Mouse (Mus musculus): ENCODE measurements around the gene Nadsyn1. TPM values are rescaled to one million over a fixed set of nuclear protein-coding genes. Genes with fewer than 3 reads are reported as not detected.

The Nadsyn1 gene
- total RNA-seq, 2 experiments from 2014 or later, result 11.8 to 12.6 TPM

DNA sequence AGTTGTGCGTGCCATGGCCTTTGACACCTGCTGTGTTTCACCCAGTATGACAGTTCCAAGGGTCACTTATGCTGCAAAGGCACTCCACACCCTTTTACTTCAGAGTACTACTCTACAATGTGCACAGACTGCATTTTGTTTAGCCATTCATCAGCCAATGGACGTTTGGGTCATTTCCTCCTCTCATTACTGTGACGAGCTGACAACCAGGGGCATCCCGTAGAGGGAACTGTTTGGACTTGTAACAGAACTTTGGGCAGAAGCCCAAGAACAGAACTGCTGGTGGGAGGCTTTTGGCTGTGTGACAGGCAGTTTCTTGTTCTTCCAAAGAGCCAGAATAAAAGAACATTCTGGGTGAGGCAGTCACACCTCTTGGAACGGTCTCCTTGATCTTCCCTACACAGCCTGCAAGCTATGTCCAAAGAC lies 17.4 kb downstream of the Nadsyn1 start:
- DNase-seq, result no peak

DNA sequence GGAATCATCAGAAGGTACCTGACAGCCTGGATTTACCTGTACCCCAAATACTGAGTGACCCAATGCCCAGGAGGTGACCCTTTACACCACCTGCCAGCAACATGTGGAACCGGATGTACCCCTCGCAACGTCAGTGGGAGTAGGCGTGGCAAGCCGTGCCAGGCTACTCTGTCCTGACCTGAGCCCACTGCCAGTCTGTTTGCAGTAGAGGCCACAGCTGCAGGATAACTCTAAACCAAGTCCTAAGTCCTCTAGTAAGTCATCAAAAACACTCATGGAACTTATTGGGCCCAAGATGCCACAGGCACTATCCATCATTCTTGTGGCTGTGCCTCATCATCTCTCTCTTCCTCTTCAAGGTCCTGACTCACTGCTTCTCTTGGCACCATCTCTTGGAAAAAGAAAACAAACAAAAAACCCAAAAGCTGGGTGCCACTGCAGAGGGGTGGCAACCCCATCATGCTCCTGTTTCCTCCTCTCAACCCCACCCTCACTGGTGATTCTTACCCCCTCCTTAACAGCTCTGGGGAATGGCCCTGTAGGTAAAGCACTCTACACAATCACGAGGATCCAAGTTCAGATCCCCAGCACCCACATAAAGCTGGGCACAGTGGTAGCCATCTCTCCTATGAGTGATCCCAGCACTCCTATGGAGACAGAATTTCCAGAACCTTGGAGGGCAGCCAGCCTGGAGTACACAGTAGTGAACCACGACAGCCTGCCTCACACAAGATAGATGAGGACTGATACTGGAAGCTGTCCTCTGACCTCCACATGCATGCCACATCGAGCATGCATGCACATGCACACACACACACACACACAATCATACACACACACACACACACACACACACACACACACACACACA lies 21.2 kb downstream of the Nadsyn1 start:
- DNase-seq, result peak in 1 of 2 experiments; percentile 55

DNA sequence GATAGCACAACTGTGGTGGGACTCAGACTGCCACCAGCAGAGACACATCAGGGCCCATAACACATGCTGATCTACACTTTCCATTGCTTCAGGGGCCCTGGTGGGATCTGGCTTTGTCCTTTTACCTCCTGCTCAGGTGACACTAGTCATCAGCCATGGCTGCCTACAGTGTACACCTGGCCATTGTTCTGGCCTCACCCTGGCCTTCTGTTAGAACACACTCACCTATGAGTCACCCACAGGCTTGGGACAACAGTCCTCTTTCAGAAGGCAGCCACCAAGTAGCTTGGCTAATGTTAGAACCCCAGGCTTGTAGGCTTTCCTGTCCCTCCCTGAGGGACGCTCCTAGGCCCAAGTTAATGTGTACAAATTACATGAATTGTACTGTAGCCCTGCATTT lies 21.9 kb downstream of the Nadsyn1 start:
- no peak for DNase-seq

DNA sequence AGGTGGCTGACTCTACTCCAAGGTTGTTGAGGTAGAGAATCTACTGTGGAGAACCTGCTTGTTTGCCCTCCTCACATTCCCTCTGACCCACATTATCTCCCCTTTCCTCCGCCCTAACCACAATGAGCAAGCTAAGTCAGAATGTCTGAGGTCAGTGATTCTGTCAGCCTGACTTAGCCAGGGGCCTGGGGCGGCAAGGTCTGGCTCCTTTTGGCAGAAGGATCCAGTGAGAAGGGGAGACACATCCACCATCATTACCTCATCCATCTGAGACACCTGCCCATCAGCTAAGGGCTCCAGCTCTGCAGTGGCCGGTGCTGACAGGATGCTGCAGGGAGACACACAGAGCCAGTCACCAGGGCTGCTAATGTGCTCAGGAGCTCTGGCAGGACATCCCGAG lies 23.9 kb downstream of the Nadsyn1 start:
- DNase-seq, result no peak

DNA sequence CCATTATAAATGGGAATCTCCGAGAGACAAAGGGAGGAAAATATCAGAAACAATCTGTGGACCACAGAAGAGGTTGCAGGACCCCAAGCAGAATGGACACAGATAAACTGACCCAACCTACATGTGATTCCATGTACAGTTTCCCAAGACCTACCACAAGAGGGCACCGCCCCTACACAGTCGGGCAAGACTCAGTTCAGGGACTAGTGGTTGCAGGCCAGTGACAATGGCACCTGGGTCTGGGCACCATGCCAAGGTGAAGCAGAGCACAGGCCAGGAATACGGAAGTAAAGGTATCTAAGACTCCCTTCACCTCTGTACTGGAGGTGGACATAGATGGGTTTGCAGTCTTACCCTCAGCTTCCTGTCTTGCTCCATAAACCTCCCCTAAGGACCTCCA lies 29.5 kb downstream of the Nadsyn1 start:
- DNase-seq, result peak; percentile 63 to 73

DNA sequence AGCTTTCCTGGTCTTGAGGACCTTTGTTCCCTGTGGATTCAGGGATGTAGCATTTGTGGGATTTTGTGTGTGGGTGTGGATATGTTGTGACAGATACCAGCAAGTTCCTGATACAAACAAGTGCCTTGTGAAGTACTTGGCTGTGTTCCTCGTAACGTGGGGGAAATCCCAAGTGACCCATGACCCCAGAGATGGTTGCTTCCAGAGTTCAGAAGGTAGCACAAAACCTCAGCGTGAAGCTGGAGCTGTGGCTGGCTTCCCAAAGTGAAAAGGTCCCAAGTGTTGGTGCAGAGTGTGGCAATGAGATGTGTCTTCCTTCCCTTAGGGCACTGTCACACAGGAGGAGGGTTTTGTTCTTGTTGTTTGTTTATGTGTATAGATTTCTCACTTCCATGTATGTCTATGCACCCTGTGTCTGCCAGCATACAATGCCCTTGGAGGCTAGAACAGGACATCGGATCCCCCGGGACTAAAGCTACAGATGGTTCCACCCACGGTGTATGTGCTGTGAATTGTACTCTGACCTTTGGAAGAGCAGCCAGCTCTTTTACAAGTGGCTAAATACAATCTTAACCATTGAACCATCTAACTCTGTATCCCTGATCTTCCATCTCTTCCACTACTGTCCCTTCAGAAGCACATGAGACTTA lies 30.2 kb downstream of the Nadsyn1 start:
- no peak for DNase-seq

DNA sequence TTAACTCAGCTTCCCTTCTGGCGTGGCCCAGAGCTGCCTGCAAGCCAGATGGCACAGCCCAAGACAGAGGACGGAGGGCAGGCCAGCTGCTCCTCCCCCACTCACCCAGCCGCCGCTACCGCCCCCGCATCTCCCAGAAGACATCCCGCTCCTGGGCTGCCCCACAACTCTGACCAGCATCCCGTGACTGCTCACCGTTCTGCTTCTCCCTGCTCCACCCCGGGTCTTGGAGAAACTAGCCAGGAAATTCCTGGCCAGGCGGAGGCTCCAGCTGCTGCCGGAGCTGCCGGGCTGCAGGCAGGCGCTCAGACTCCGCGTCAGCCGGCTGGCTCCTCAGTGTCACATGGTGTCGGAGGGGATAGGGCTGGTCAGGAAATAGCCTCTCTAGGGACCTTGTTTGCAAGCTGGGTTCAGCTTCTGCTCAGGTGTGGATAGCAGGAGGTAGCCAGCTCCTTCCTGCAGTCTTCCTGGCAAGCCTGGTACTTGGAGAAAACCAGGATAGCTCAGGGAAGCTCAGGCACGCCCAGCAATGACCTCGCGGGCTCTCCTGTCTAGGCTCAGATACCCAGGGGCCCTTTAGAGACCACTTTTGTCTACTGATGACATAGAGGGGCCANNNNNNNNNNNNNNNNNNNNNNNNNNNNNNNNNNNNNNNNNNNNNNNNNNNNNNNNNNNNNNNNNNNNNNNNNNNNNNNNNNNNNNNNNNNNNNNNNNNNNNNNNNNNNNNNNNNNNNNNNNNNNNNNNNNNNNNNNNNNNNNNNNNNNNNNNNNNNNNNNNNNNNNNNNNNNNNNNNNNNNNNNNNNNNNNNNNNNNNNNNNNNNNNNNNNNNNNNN lies 38.4 kb downstream of the Nadsyn1 start, which contains the start of gene Mrgpre:
Gene Mrgpre (minus strand): TSS at position 505 of the 834 bp plus-strand sequence.
- DNase-seq, result peak; percentile 77 to 80

DNA sequence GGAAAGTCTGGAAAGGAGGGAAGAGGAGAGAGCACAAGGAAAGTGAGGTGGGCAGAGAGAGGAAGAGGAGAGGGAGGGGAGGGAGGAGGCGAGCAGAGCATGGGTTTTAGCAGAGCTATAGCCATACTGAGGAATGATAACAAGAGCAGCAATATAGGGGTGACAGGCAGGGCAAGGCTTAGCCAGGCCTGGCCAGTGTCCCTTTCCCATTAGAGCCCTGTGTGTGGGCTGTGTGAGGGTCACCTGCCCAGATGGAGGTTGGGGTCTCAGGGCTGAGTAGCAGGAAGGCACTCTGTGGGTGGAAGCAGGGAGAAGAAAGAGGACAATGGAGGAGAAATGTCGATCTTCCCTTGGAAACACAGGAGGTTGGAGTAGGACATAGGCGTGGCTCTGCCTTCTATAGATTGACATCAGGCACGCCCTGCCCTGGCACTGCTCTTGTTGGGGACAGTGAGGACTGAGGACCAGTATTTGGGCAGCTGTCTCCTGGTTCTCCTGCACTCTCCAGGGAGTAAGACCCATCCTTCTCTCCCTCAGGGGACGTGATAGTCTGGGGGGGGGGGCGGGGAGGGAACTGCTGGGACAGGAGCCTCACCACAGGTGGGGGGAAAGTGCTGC lies 39.2 kb downstream of the Nadsyn1 start:
- no peak for DNase-seq

DNA sequence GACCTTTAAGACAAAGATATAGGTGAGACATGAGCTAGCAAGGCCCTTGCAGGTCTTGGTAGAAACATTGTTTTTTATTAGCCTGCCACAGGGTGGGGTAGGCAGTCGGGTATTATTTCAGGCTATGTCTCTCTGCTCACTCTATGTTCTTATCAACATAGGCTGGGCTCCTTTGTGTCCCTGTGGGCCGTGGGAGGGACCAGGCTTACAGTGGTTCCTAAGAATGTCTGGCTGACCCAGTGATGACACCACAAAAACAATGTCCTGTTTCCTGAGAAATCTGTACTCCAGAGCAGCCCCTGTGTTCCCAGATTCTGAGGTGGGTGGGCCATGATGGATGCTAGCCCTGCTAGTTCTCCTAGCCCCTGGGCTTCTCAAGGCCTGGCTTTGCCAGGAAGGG lies 45.3 kb downstream of the Nadsyn1 start:
- DNase-seq, result no peak

DNA sequence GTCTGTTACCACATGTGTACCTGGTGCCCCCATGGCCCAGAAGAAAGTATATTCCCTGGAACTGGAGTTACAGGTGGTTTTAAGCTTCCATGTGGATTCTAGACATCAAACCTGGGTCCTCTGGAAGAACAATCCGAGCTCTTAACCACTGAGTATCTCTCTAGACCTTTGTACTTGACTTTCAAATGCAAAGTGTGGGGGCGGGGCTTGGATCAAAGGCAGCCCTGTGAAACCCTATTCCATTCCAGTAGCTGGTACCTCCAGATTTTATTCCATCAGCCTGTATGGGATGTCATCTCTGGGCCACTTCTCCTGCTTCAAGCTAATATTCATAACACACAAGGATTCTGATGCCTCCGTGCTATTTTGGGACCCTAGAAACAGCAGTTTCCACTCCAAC lies 46.5 kb downstream of the Nadsyn1 start:
- DNase-seq, result no peak

DNA sequence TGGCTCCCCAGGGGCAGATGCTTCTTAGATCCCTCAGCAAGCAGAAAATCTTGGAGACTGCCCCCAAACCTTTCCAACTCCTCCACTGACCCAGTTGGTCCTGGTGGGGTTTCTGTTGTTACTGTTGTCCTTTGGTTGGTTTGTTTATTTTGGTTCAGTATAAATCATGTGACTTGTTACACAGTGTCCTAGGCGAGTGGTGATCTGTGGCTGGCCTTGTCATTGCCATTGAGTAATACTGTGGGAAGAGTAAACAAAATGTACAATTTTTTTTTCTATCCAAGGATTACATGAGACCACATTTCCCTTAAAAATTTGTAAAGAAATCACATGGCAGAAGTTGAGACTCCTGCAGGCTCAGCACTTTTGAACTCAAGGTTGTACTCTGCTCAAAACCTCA lies 53.2 kb downstream of the Nadsyn1 start:
- no peak for DNase-seq

DNA sequence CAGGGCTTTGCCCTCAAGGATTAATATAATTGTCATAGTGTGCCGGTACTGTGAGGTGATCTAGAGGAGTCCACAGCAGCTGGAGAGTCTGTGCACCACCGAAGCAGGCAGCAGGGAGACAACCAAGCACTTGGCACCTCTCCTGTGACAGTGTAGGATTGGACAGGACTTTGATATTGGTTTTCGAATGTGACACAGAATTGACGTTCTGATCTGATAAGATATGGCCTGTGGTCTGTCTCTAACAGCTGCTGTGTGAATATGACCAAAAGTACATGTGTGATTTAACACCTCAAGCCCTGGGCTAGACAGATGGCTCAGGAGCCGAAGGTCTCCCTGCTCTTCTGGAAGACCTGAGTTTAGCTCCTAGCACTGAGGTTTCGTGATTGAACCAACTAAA lies 54.4 kb downstream of the Nadsyn1 start:
- DNase-seq, result no peak

DNA sequence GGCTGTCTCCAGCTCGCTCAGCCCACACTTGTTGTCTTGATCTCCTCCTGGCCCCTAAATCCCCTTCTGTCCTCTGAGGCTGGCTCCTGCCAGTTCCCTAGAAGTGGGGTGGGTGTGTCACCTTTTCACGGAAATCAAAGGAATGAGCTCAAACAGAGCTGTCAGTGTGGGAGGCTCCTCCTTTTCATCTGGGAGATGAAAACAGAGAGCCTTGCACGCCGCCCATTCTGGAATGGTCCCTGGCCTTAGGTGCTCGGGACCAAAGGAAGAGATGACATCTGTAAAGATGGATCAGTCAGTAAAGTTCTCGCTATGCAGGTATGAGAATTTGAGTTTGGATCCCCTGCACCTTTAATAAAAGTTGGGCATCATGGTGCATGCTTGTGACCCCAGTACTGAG lies 55.8 kb downstream of the Nadsyn1 start, which contains the start of gene Mrgprg:
Gene Mrgprg (minus strand): TSS at position 101 of the 400 bp plus-strand sequence.
- no peak for DNase-seq

DNA sequence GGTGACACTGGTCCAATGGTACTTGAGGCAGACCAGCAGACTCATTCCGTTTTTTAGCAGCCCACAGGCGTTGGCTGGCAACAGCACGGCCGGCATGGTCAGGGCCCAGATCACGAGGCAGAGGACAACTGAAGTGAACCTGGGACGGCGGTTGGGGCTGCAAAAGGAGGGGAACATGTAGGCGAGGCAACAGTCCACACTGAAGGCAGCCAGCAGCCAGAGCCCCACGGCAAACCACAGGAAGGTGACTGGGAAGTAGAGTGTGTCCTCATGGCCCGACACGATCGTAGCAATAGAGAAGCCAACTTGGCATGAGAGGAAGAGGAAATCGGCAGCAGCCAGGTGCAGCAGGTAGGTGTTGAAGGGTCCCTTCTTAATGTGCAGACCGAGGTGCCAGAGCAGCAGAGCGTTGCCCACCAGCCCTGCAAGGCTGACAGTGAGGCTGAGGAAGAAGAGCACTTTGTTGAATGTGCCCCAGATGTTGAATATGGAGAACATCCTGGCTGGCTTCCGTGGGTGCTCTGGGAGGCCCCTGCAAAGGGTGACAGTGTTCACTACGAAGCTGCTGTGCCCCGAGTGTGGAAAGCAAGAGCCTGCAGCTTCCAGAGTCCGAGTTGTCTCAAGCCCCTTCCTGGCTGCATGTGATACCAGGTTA lies 57.6 kb downstream of the Nadsyn1 start:
- no peak for DNase-seq

DNA sequence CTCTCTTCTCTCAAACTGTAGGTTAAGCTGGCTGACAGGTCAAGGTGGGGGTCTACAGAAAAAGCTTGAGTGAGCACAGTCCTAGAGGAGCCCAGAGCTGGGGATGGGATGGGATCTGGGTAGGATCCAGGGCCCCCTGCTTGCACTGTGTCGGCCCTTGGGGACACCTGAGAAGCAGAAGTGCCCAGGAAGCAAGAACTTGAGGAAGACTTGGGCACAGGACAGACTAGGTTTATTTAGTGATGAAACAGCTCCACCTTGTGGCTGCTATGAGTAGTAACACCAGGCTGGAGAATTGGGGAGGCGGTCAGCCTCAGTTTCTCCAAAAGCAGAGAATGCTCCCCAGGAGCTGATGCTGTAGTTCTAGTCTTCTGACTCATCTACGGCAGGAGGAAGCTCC lies 58.9 kb downstream of the Nadsyn1 start:
- no peak for DNase-seq

DNA sequence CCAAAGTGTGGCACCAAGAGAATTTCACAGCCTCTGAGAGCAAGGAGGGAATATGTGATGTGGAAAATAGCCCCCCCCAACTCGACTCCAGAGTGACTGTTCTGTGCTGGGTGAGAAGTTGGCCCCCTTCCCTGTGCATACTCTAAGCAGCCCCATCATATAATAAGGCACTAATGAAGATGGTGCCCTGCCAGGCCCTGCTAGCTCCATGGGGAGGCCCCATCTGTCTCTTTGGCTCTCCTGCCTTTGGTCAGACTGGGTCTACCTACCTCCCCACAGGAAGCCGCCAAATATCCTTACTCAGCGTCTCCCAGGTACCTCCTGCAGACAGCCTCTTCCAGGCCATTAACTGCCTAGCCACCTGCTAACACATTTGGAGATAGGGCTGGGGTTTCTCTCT lies 63.7 kb downstream of the Nadsyn1 start:
- no peak for DNase-seq

DNA sequence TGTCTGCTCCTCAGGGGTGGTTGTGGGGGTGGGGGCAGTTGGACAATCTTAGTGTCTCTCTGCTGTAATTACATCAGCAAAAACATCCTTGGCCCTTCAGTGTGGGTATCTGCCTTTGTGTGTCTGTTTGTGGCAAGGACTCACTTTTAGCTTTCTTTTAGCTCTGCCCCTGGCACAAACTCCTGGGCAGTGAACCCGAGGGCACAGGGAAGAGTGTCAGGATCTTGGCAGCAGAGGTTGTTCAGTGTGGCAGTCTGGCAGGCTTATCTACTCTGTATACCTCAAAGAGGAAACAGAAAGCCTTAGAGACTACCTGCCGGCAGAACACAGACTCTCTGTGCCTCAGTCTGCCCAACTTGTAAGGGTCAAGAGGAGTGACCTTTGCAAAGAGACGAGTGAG lies 65.0 kb downstream of the Nadsyn1 start:
- no peak for DNase-seq

DNA sequence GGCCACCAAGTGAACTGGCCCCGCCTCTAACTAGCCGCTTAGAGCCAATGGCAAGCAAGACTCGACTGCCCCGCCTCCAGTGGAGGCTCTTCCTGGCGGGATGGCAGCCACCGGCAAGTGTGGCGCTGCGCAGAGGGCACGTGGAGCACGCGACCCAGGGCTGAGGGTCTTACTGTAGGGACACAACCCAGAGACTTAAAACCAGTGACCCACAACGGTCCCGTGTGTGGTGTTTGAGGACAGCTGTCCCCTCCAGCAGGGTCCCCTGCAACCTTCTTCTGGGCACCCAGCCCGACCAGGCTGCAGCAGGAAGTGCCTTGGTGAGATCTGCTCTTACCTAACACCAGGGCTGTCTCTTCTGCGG lies 65.6 kb downstream of the Nadsyn1 start:
- DNase-seq, result peak; percentile 87 to 88

DNA sequence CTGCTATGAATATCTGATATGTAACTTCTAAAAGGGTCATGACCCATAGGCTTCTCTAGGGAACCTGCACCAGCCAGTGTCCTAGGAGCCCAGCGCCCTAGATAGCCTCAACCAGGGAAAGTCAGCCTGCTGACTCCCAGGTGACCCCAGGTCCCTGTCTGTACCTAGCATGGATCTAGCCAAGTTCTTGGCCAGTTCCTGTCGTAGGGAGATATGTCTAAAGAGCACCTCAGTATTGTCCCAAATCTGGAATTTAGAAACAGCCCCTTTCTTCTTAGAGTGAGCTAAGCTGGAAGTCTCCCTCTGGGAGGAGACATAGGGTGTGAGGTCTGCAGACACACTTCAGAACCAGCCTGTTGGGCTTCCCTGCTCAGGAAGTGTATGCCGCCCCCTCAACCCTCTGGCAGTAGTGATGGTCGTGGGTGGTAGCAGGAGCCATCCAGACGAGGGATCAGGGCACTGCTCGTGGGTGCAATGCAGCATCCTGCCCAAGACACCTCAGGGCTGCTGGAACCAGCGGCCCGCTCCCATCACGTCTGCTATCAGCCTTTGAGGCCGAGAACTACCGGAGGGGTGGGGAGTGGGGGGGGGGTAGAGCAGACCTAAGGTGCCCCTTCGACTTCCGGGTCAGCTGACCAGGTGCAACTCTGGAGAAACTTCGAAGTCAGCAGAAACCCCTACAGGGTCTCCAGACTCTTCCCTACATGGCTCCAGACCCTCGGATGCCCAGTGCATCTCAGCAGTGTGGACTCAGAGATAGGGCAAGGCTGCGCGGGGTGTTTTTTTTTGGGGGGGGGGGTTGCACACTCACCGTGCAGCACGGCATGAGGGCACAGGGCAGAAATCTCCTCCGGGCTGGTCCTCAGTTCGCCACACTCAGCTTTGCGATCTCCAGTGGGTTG lies 66.3 kb downstream of the Nadsyn1 start, which contains the start of gene Osbpl5:
Gene Osbpl5 (minus strand): TSS at position 861 of the 902 bp plus-strand sequence.
- no peak for DNase-seq
